Mouse (Mus musculus) stomach, embryonic 14.5 days (tissue): ENCODE results near the gene Mapk7. TPM values are rescaled to one million over a fixed set of nuclear protein-coding genes. Genes with fewer than 3 reads are reported as not detected.

ENCODE experiments used
- ATAC-seq: fragments of 200-750 bp; cut with Nextera tagmentation; 2 replicates; pipeline ENCODE4 v1.8.0; 2017; ENCODE audit warnings: low read depth, moderate TSS enrichment; ENCODE audit not compliant: insufficient number of reproducible peaks, insufficient read depth, low FRiP score
- H3K27ac ChIP-seq: fragments of 300-500 bp; sonication (generic); 2 replicates; pipeline ENCODE4 v1.5.1; 2014; ENCODE audit warnings: mild to moderate bottlenecking, low read length, moderate library complexity, mixed read lengths
- H3K27me3 ChIP-seq: fragments of 300-500 bp; sonication (generic); 2 replicates; pipeline ENCODE4 v1.6.1; 2014; ENCODE audit warnings: low read length, control low read depth, mixed read lengths; ENCODE audit not compliant: control insufficient read depth, insufficient read depth
- H3K36me3 ChIP-seq: fragments of 300-500 bp; sonication (generic); 2 replicates; pipeline ENCODE4 v1.6.1; 2014; ENCODE audit warnings: mild to moderate bottlenecking, control low read depth, low read length, moderate library complexity, mixed read lengths; ENCODE audit not compliant: control insufficient read depth, insufficient read depth
- H3K4me1 ChIP-seq: fragments of 300-500 bp; sonication (generic); 2 replicates; pipeline ENCODE4 v1.6.1; 2014; ENCODE audit warnings: low read length, control low read depth, mixed read lengths; ENCODE audit not compliant: control insufficient read depth, insufficient read depth
- H3K4me2 ChIP-seq: fragments of 300-500 bp; sonication (generic); replicated peaks from 2 replicates; pipeline ENCODE4 v1.6.1; 2014; ENCODE audit warnings: low read depth, low read length, control low read depth
- H3K4me3 ChIP-seq: fragments of 300-500 bp; sonication (generic); 2 replicates; pipeline ENCODE4 v1.5.1; 2014; ENCODE audit warnings: low read depth, low read length, control low read depth
- H3K9ac ChIP-seq: fragments of 300-500 bp; sonication (generic); replicated peaks from 2 replicates; pipeline ENCODE4 v1.6.1; 2014; ENCODE audit warnings: low read depth, mild to moderate bottlenecking, control low read depth, low read length, moderate library complexity, mixed read lengths
- H3K9me3 ChIP-seq: fragments of 300-500 bp; sonication (generic); 2 replicates; pipeline ENCODE4 v1.6.1; 2016; ENCODE audit warnings: low read depth, low read length, control low read depth; ENCODE audit not compliant: control insufficient read depth
- WGBS: fragments of 180-500 bp; shearing (Covaris S2); extraction: QIAGEN DNeasy Blood & Tissue Kit; methylation state at CpG from one replicate; pipeline ENCODE4 v1.1.7; 2014; 5-methylcytosine and 5-hydroxymethylcytosine counted together
- polyA plus RNA-seq: library from polyadenylated mRNA; unstranded; fragments of >200 nt; fragmentation: Nextera tagmentation; extraction: Ambion mirVana; gene quantifications from 2 replicates; pipeline ENCODE4 v1.2.1, GENCODE M21; 2014

The Mapk7 gene
- 47.4 and 47.7 TPM in 2 replicates for polyA plus RNA-seq

DNA sequence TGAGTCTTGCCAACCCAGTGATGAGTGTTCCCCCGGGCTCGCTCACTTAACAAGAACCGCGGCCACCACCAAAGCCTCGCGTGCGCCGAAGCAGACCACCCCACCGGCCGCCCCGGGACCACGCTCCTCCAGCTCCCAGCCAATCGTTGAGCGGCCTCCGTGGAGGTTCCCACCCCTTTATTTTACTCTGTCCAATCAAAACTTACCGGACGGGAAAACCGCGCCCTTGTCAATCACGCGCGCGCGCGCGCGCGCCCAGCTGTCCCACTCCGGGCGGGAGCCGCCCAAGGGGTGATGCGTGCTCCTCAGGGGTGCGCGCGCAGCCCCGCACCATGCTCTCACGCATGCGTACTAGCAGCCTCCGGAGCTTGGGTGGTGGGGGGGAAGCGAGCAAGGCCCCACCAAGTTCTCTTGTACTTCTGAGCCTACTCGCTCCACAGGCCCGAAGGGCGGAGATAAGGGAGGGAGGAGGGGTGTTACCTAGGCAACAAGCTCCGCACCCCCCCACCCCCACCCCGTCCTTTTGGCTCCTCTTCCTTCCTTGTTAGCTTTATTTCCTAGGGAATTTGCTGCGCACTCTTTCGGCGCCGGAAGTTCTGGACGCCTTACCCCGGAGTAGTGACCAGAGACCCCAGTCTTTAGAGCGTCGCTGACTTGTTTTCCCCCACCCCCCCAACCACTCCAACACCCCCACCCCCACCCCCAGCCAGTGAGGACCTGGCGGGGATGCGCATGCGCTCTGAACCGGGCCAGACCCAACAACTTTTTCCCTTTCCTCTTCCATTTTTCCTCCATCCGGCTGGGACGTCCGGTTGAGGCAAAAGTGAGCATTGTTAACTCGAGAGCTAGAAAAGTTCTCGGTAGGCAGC is at the start of gene Mapk7:
Gene Mapk7 (minus strand): TSS at position 278 of the 869 bp plus-strand sequence.
- H3K9me3 ChIP-seq: no peaks in the 10 kb centered on the region
- peak within 1 kb of the TSS; percentile 90 for H3K27ac ChIP-seq
- H3K4me2 ChIP-seq: peak within 1 kb of the TSS; percentile 92
- peak within 1 kb of the TSS; percentile 80 for H3K9ac ChIP-seq
- H3K27me3 ChIP-seq: no peaks in the 10 kb centered on the region
- peaks cover 9% of the 10 kb centered on the region; the same call in 1 of the 2 replicates for H3K4me1 ChIP-seq
- peak; percentile 94 for ATAC-seq
- H3K36me3 ChIP-seq: peaks cover 27% of the 10 kb centered on the region
- 1% methylated on average over 56 of the region's 62 CpGs for WGBS
- H3K4me3 ChIP-seq: peak within 1 kb of the TSS; percentile 92

DNA sequence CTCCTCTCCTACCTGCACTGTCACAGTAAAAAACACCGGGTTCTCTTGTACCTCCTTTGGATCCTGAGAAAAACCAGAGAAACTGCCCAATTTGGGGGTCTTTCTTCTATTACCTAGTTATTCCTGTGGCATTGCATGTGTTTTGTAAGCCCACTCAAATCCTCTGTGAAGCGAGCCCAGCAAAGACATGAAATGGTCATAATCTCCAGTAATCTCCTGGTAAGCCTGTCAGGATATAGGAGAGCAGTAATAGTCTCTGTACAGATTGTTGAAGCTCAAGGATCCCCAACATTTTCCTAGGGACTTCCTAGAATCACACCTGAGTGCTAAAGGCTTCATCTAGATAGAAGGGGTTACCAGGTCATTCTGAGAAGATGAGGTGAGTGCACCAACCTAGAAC is 46.9 kb upstream of the Mapk7 start:
- no peak for ATAC-seq
- no peak overlapping the region for H3K4me2 ChIP-seq
- WGBS: 77% methylated on average over 2 of the region's 2 CpGs

DNA sequence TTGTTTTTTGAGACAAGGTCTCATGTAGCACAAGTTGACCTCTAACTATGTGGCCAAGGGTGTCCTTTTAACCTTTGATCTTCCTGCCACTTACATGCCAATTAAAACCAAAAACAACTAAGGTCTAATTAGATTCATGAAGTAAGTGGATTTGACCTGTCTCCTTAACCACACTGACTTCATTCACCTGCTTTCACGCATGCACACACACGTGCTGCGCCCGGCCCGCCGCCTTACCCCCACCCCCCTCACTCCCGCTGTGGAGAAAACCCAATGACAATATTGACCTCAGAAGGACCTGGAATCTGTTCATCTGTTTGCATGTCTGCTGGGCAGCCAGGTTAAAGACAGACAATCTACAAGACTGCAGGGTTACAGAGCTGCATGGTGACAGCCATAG is 46.4 kb upstream of the Mapk7 start:
- no peak overlapping the region for H3K4me2 ChIP-seq
- 78% methylated on average over 7 of the region's 7 CpGs for WGBS
- H3K27ac ChIP-seq: no peak overlapping the region
- H3K9me3 ChIP-seq: no peaks in the 10 kb centered on the region
- H3K4me3 ChIP-seq: no peak overlapping the region
- H3K4me1 ChIP-seq: no peaks in the 10 kb centered on the region
- peaks cover 8% of the 10 kb centered on the region; the same call in 1 of the 2 replicates for H3K36me3 ChIP-seq
- no peaks in the 10 kb centered on the region for H3K27me3 ChIP-seq
- no peak overlapping the region for H3K9ac ChIP-seq
- ATAC-seq: no peak

More for the DNA sequence above, 46.9 kb upstream of the Mapk7 start:
- H3K36me3 ChIP-seq: peaks cover 11% of the 10 kb centered on the region; the same call in 1 of the 2 replicates
- no peak overlapping the region for H3K27ac ChIP-seq
- no peak overlapping the region for H3K4me3 ChIP-seq
- H3K9ac ChIP-seq: no peak overlapping the region
- H3K4me1 ChIP-seq: no peaks in the 10 kb centered on the region
- no peaks in the 10 kb centered on the region for H3K9me3 ChIP-seq
- H3K27me3 ChIP-seq: no peaks in the 10 kb centered on the region

DNA sequence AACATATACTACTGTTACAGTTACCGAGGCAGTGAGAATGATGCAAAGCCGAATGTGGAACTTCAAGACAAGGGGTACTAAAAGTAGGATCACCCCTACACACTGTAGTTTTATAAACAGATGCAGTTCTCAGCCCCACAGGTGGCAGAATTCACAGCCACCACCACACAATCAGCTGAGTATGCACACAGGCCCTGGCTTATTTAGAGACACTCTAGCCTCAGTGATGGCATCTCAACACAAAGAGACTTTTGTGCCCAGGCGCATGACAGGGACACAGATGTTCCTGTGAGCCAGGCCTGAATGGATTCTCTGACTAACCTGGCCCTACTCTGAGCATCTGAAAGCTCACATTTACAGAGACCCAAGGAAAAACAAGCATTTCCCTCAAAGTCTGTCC is 43.2 kb upstream of the Mapk7 start:
- no peaks in the 10 kb centered on the region for H3K9me3 ChIP-seq
- no peak for ATAC-seq
- no peak overlapping the region for H3K27ac ChIP-seq
- 76% methylated on average over 3 of the region's 3 CpGs for WGBS
- no peak overlapping the region for H3K4me2 ChIP-seq
- H3K4me1 ChIP-seq: no peaks in the 10 kb centered on the region
- no peak overlapping the region for H3K9ac ChIP-seq
- no peaks in the 10 kb centered on the region for H3K27me3 ChIP-seq
- no peak overlapping the region for H3K4me3 ChIP-seq
- peaks cover 8% of the 10 kb centered on the region; the same call in 1 of the 2 replicates for H3K36me3 ChIP-seq

DNA sequence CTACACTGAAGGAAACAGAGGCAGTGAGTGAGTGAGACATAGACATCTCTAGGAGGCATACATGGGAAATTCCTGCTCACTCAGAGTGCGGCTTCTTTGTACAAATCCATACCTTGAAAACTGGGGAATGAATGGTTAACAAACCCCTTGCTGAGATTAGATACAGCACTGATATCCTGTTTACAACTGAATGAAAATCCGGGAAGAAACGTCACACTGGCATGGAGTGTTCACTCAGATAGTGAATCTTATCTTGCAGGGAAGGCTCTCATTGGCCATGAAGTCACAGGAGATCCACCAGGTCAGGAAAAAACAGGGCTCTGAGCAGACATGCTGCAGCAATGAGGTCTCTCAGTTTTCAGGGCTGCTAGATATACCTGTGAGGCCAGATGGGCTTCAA is 42.7 kb upstream of the Mapk7 start:
- peaks cover 8% of the 10 kb centered on the region; the same call in 1 of the 2 replicates for H3K36me3 ChIP-seq
- ATAC-seq: no peak
- H3K9ac ChIP-seq: no peak overlapping the region
- WGBS: 44% methylated on average over 3 of the region's 3 CpGs
- no peaks in the 10 kb centered on the region for H3K9me3 ChIP-seq
- H3K27ac ChIP-seq: no peak overlapping the region
- H3K27me3 ChIP-seq: no peaks in the 10 kb centered on the region
- H3K4me2 ChIP-seq: no peak overlapping the region
- no peaks in the 10 kb centered on the region for H3K4me1 ChIP-seq
- no peak overlapping the region for H3K4me3 ChIP-seq

DNA sequence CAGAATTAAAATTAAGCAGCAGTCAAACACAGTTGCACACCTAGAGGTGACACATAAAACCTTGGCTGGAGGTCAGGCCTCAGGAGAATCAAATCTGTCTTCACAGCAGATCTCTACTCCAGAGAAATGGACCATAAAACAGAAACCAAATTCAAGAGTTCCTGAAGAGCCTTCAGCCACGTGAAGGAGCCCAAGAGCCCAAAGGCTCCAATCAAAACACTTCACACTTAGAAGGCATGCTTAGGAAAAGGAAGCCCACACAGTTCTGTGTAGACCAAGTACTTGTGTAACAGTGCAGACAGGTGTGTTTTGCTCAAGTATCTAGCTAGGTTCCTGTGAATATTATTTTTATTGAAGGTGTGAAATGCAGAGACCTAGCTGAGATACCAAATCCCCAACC is 41.3 kb upstream of the Mapk7 start:
- ATAC-seq: no peak
- H3K27me3 ChIP-seq: no peaks in the 10 kb centered on the region
- 54% methylated on average over 1 of the region's 1 CpGs for WGBS

DNA sequence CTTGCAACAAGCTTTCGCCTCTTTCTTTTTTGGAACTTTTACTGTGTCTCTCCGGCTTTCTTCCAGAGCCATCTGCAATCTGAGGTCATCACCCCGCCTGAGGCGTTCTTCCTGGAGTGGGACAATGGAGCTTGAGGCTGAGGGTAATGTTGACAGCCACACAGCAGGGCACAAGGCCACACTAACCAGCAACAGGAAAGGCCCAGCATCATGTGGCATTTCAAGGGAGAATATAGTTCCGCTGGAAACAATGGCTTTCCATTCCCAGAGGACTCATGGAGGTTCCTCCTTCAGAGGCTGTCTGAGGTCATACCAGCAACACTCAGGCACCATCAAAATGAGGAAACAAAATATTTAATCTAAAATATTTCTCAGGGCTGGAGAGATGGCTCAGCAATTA is 39.4 kb upstream of the Mapk7 start:
- H3K4me1 ChIP-seq: no peaks in the 10 kb centered on the region

More for the DNA sequence above, 41.3 kb upstream of the Mapk7 start:
- Histone ChIP-seq H3K4me3 (no peak overlapping the region), H3K36me3 (peaks cover 12% of the 10 kb centered on the region; the same call in 1 of the 2 replicates), H3K9me3 (no peaks in the 10 kb centered on the region), H3K27ac (no peak overlapping the region), H3K4me1 (no peaks in the 10 kb centered on the region), H3K4me2 (no peak overlapping the region), H3K9ac (no peak overlapping the region)

DNA sequence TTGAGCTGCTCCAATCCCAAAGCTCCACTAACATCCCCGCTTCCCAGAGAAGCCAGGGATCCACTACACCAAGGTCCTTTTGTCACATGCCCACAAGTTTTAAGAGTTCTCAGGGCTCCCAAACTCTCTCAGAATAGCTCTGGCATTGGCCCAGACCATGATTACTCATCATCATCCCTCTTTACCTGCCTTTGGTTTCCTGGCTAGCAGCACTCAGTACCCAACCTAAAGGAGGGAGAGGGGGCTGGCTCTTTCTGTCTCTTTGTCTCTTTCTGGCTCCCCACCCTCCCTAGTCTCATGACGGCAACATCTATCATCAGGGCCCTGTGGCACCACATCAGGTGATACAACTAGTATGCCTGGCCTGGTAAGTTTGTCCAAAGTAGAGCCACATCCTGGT is 38.6 kb upstream of the Mapk7 start:
- Histone ChIP-seq H3K9ac (no peak overlapping the region), H3K4me3 (no peak overlapping the region), H3K4me1 (no peaks in the 10 kb centered on the region), H3K9me3 (no peaks in the 10 kb centered on the region), H3K27ac (no peak overlapping the region), H3K4me2 (no peak overlapping the region), H3K36me3 (0 out of 2 replicates have a peak, but pooled peaks cover 5% of the 10 kb centered on the region), H3K27me3 (no peaks in the 10 kb centered on the region)
- ATAC-seq: no peak
- WGBS: 86% methylated on average over 2 of the region's 2 CpGs

More for the DNA sequence above, 39.4 kb upstream of the Mapk7 start:
- H3K9me3 ChIP-seq: no peaks in the 10 kb centered on the region
- H3K36me3 ChIP-seq: 0 out of 2 replicates have a peak, but pooled peaks cover 5% of the 10 kb centered on the region
- H3K27ac ChIP-seq: no peak overlapping the region
- no peaks in the 10 kb centered on the region for H3K27me3 ChIP-seq
- no peak overlapping the region for H3K4me3 ChIP-seq
- no peak overlapping the region for H3K4me2 ChIP-seq
- 80% methylated on average over 5 of the region's 5 CpGs for WGBS
- no peak for ATAC-seq
- H3K9ac ChIP-seq: no peak overlapping the region
